Mouse (Mus musculus): Measurements from ENCODE around the gene Hikeshi. TPM values are rescaled to one million over a fixed set of nuclear protein-coding genes. Genes with fewer than 3 reads are reported as not detected.
A peak's percentile ranks its signal among the peaks of the same experiment; 100 is the strongest.

Gene Hikeshi
- total RNA-seq, 2 experiments from 2014 or later: 82.4 to 87.3 TPM

GRCm38 (mm10) chr7:89923441-89924180 lies 17.4 kb downstream of the Hikeshi start:
- peak; percentile 69 to 79 for DNase-seq (ENCODE audit: low spot score in 2 of 2)
- intact Hi-C loops (cut with DNase I): no loop called here

- DNase-seq (ENCODE audit: low spot score in 2 of 2): peak in 1 of 2 experiments; percentile 28
- intact Hi-C loops (cut with DNase I): no loop called here
Measured at GRCm38 (mm10) chr7:89917776-89918175, 23.2 kb downstream of the Hikeshi start.

- no peak for DNase-seq (ENCODE audit: low spot score in 2 of 2)
- intact Hi-C loops (cut with DNase I): no loop called here
Measured at GRCm38 (mm10) chr7:89916711-89917110, 24.3 kb downstream of the Hikeshi start.

- no peak for DNase-seq (ENCODE audit: low spot score in 2 of 2)
- intact Hi-C loops (cut with DNase I): no loop called here
Measured at GRCm38 (mm10) chr7:89913432-89914158, 27.4 kb downstream of the Hikeshi start.

- intact Hi-C loops (cut with DNase I): no loop called here
- no peak for DNase-seq (ENCODE audit: low spot score in 2 of 2)
Measured at GRCm38 (mm10) chr7:89912356-89912755, 28.6 kb downstream of the Hikeshi start.

GRCm38 (mm10) chr7:89909711-89910110 lies 31.3 kb downstream of the Hikeshi start:
- intact Hi-C loops (cut with DNase I): no loop called here
- no peak for DNase-seq (ENCODE audit: low spot score in 2 of 2)

GRCm38 (mm10) chr7:89908899-89909621 lies 31.9 kb downstream of the Hikeshi start:
- intact Hi-C loops (cut with DNase I): no loop called here
- no peak for DNase-seq (ENCODE audit: low spot score in 2 of 2)

- intact Hi-C loops (cut with DNase I): no loop called here
- DNase-seq (ENCODE audit: low spot score in 2 of 2): no peak
Measured at GRCm38 (mm10) chr7:89908421-89908820, 32.6 kb downstream of the Hikeshi start.

GRCm38 (mm10) chr7:89907950-89908349 lies 33.1 kb downstream of the Hikeshi start:
- DNase-seq (ENCODE audit: low spot score in 2 of 2): peak; percentile 79
- intact Hi-C loops (cut with DNase I): no loop called here

- no peak for DNase-seq (ENCODE audit: low spot score in 2 of 2)
- intact Hi-C loops (cut with DNase I): no loop called here
Measured at GRCm38 (mm10) chr7:89903442-89904343, 37.3 kb downstream of the Hikeshi start, which contains the start of gene Ccdc81. Gene Ccdc81 (minus strand): TSS chr7:89903629.

- intact Hi-C loops (cut with DNase I): no loop called here
- DNase-seq (ENCODE audit: low spot score in 2 of 2): no peak
Measured at GRCm38 (mm10) chr7:89903007-89903406, 38.0 kb downstream of the Hikeshi start.

GRCm38 (mm10) chr7:89891856-89892255 lies 49.1 kb downstream of the Hikeshi start:
- intact Hi-C loops (cut with DNase I): no loop called here
- no peak for DNase-seq (ENCODE audit: low spot score in 2 of 2)

GRCm38 (mm10) chr7:89891412-89891811 lies 49.6 kb downstream of the Hikeshi start:
- intact Hi-C loops (cut with DNase I): no loop called here
- no peak for DNase-seq (ENCODE audit: low spot score in 2 of 2)

GRCm38 (mm10) chr7:89884551-89884950 lies 56.5 kb downstream of the Hikeshi start:
- intact Hi-C loops (cut with DNase I): no loop called here
- DNase-seq (ENCODE audit: low spot score in 2 of 2): no peak

GRCm38 (mm10) chr7:89879686-89880085 lies 61.3 kb downstream of the Hikeshi start:
- intact Hi-C loops (cut with DNase I): no loop called here
- DNase-seq (ENCODE audit: low spot score in 2 of 2): no peak

All from left cerebral cortex, postnatal 14 days (tissue).